Mouse (Mus musculus): Measurements from ENCODE around the gene Aicda.

GRCm38 (mm10) chr6:122545289-122545882 lies 8.2 kb upstream of the Aicda start:
- TF ChIP-seq CTCF (IDR thresholded peaks at IDR 0.05; ENCODE audit: low read depth) (no peak), EP300 (IDR thresholded peaks at IDR 0.05; ENCODE audit: low read depth) (no peak)

Measured in heart, postnatal 0 days (tissue).